Mouse (Mus musculus) spleen, adult 2 months (tissue): ENCODE data around the gene Eif4e1b. TPM values are rescaled to one million over a fixed set of nuclear protein-coding genes. Genes with fewer than 3 reads are reported as not detected.

Experiments used
- DNase-seq, 2 experiments: peaks; one replicate each; pipeline versions ENCODE4 v3.0.0 to v3.0.0-alpha.2; 2012 to 2021; ENCODE audit warnings: low spot score in 2 of 2, low read depth in 1 of 2
- H3K27ac ChIP-seq: fragments of 200-500 bp; 2 replicates; pipeline ENCODE4 v1.5.1; 2012; ENCODE audit warnings: low read length, inconsistent platforms; ENCODE audit not compliant: insufficient read depth
- H3K27me3 ChIP-seq: fragments of 200-500 bp; 2 replicates; pipeline ENCODE4 v1.6.1; 2012; ENCODE audit warnings: mild to moderate bottlenecking, moderate library complexity, low read length, inconsistent platforms; ENCODE audit not compliant: control insufficient read depth, insufficient read depth
- H3K36me3 ChIP-seq: fragments of 200-500 bp; 2 replicates; pipeline ENCODE4 v1.6.1; 2012; ENCODE audit warnings: mild to moderate bottlenecking, low read length, inconsistent platforms; ENCODE audit not compliant: control insufficient read depth, insufficient read depth
- H3K4me1 ChIP-seq: fragments of 200-500 bp; 2 replicates; pipeline ENCODE4 v1.6.1; 2011; ENCODE audit warnings: inconsistent platforms; ENCODE audit not compliant: control insufficient read depth, insufficient read depth, insufficient read length
- H3K4me3 ChIP-seq: fragments of 200-500 bp; 2 replicates; pipeline ENCODE4 v1.5.1; 2011; ENCODE audit warnings: mild to moderate bottlenecking, inconsistent platforms; ENCODE audit not compliant: insufficient read depth, insufficient read length; ENCODE audit errors: extremely low read depth
- CTCF ChIP-seq: fragments of 200-500 bp; IDR thresholded peaks from 2 replicates; pipeline ENCODE4 v1.5.1; 2011; ENCODE audit warnings: mild to moderate bottlenecking, inconsistent platforms; ENCODE audit not compliant: insufficient read depth, insufficient read length, insufficient replicate concordance; ENCODE audit errors: extremely low read depth
- POLR2A ChIP-seq: fragments of 200-500 bp; IDR thresholded peaks from 2 replicates; pipeline ENCODE4 v1.6.1; 2011; ENCODE audit warnings: low read depth, low read length, inconsistent platforms
- WGBS: fragments of 180-500 bp; shearing (Covaris S2); methylation state at CpG from one replicate; pipeline ENCODE4 v1.1.7; 2018; 5-methylcytosine and 5-hydroxymethylcytosine counted together
- polyA plus RNA-seq: library from polyadenylated mRNA; depleted of rRNA; stranded (reverse); fragments of >200 nt; gene quantifications from 2 replicates; pipeline ENCODE4 v1.2.3, GENCODE M21; 2012

The Eif4e1b gene
- polyA plus RNA-seq, 1 experiment: not detected

DNA sequence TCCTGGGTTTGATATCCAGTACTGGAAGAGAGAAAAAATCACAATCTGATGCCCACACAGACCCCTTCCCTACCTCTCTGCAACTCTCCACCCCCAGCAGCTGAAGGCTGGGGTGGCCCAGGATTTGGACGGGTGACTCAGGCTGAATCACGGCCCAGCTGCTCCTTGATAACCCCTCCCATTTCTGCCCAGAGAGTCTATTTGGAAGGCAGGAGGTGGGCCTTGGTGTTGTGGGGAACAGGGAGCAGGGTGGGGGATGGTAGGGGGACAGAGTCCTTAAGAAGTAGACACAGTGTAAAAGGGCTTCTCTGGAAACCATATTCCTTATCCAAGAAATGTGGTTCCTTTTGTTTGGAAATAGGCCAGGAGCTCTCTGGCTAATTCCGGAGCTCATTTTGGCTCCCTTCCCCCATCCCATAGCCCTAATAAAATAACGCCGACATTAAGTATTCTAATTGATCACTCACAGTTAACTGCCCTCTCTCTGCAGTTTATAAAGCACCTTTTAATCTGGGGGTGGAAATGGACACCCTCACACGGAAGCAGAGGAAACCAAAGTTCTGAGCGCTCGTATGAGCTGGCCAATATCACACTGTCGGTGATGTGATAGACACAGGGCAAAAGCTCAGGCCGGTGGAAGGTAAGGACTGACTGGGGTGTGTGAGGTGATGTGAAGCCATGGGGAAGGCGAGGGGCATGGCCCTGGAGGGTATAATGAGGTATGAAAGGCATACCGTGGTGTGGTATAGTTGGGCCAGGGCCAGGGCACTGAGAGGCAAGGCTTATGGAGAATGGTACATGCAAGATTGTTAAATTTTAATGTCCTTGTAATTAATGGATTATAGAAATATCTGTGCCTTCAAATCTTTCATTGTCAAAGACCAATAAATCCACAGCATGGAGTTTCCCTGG is 29.4 kb upstream of the Eif4e1b start:
- Histone ChIP-seq H3K4me1 (peaks cover 3% of the 10 kb centered on the region; the same call in 1 of the 2 replicates), H3K27ac (no peak overlapping the region), H3K36me3 (no peaks in the 10 kb centered on the region), H3K27me3 (peaks cover 14% of the 10 kb centered on the region), H3K4me3 (no peak overlapping the region)
- no peak for TF ChIP-seq CTCF
- TF ChIP-seq POLR2A: no peak
- 43% methylated on average over 12 of the region's 12 CpGs for WGBS
- no peak for DNase-seq

DNA sequence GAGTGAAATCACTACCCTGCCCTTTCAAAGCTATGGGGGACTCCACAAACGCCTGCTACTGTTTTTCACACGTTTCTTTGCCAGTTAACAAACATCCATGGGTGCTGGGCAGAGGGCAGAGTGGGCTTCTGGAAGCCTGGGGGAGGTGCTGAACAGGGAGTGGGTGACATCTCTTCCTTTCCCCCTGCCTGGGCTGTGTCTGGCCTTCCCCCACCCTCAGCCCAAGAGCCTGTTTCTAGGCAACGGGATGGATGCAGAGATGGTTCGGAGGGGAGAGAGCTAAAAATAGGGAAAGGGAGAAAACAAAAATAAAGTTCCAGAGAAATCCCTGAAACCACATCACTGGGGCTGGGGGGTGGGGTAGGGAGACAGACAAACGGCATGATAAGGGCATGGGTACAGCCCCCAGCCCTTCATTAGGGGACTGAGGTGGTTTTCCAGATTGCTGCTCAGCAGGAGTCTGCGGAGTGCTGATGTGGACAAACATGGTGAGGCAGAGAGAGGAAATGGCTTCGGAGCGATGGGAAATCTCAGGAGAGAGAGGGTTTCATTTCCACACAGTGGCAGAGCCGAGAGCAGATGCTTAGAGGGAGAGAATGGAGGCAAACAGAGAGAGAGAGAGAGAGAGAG is 28.5 kb upstream of the Eif4e1b start:
- Histone ChIP-seq H3K36me3 (no peaks in the 10 kb centered on the region), H3K27ac (no peak overlapping the region), H3K27me3 (peaks cover 9% of the 10 kb centered on the region), H3K4me3 (no peak overlapping the region), H3K4me1 (no peaks in the 10 kb centered on the region)
- TF ChIP-seq CTCF (no peak), POLR2A (no peak)
- 35% methylated on average over 9 of the region's 9 CpGs for WGBS
- DNase-seq: no peak

DNA sequence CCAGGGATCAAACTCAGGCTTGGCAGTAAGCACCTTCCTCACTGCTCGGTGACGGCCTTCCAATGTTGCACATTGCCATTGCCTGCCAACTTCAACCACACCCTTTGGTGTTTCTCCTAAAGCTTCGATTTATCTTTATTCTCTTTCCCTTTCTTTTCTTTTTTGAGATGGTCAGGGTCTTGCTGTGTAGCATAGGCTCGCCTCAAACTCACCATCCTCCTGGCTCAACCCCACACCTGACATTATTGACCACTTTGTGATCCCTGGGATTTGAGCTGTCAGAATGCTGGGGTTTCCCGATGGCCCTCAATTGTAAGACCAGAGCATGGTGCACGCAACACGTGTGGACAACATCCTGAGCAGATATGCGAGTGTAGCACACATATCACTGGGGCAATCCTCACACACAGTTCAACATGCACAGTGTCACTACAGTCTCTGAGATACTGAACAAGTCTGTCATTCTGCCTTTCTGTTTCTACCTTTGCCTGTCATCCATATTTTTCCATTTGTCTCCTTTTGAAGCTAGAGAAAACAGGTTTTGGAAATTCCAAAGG is 27.6 kb upstream of the Eif4e1b start:
- Histone ChIP-seq H3K4me3 (no peak overlapping the region), H3K27ac (no peak overlapping the region), H3K4me1 (no peaks in the 10 kb centered on the region), H3K27me3 (peaks cover 8% of the 10 kb centered on the region; the same call in 1 of the 2 replicates), H3K36me3 (no peaks in the 10 kb centered on the region)
- no peak for DNase-seq
- WGBS: 85% methylated on average over 8 of the region's 8 CpGs
- no peak for TF ChIP-seq POLR2A
- no peak for TF ChIP-seq CTCF

DNA sequence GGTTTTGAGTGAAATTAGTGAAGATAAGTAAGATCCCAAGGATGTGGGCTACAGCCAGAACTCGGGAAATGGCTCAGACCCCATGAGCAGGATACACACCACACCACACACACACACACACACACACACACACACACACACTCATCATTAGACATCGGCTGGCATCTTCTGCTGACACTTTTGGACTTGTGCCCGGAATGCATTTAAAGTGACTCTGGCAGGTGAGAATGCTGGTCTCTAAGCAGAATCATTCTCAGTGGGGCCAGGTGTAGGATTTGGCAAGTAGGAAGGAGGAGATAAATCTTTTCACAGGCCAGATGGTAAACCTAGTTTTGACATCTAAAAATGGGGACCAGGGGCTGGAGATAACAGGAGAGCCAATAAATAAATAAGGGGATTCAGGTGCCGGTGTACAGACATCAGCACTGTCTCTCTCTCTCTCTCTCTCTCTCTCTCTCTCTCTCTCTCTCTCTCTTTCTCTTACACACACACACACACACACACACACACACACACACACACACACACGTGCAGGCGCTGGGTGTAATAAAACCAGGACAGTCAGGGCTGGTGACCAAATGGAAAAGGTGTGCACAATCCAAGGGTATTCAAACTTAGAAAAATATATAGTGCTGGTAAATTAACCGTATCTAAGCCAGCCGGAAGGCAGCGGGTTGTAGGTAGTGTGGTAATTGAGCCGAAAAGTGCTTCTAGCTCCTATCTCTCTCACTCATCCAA is 26.5 kb upstream of the Eif4e1b start:
- peaks cover 8% of the 10 kb centered on the region; the same call in 1 of the 2 replicates for H3K27me3 ChIP-seq
- 55% methylated on average over 10 of the region's 10 CpGs for WGBS
- H3K4me1 ChIP-seq: no peaks in the 10 kb centered on the region
- no peak overlapping the region for H3K4me3 ChIP-seq
- no peak for TF ChIP-seq CTCF
- no peak for TF ChIP-seq POLR2A
- no peaks in the 10 kb centered on the region for H3K36me3 ChIP-seq
- DNase-seq: no peak
- no peak overlapping the region for H3K27ac ChIP-seq

DNA sequence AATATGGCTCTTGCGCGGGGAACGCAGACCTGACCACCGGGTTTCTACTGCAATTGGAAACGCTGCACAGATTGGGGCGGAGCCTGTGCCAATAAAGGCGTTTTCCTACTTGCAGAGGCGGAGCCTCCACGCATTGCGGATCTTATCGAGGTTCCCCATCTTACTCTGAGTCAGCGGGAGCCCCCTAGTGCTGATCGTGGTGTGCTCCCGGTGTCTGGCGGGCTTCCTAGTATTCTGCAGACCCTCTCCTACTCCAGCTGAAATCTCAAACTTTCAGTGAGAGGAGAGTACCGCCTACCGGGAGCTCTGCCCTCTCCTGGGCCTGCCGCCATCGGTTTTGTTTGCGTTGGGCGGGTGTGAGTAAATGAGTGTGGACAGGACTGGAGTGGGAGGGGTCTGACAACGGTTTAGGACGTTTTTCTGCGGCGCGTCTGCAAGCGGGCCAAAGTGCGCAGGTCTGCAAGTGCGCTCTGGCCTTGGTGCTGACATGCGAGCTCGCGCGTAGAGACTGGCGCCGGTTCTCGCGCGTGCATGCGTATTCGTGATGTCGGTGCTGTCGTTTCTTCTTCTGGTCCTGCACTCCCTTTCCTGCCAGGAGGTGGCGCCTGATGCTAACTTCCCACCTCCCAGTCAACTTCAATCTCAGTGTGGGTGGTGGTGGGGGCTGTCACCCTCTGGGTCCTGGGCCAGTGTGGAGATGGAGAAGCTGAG is 25.6 kb upstream of the Eif4e1b start:
- H3K36me3 ChIP-seq: no peaks in the 10 kb centered on the region
- no peaks in the 10 kb centered on the region for H3K4me1 ChIP-seq
- DNase-seq: peak; percentile 23 to 39
- H3K4me3 ChIP-seq: 0 out of 2 replicates have a peak overlapping the region, but pooled peaks have one; percentile 21
- WGBS: 3% methylated on average over 43 of the region's 43 CpGs
- no peak for TF ChIP-seq POLR2A
- peak; percentile 35; the same call in 1 of the 2 replicates for TF ChIP-seq CTCF
- peaks cover 8% of the 10 kb centered on the region; the same call in 1 of the 2 replicates for H3K27me3 ChIP-seq
- H3K27ac ChIP-seq: no peak overlapping the region
